Mouse (Mus musculus): ENCODE results near the gene Prr12. TPM values are rescaled to one million over a fixed set of nuclear protein-coding genes. Genes with fewer than 3 reads are reported as not detected.

Gene Prr12
- total and polyA plus RNA-seq, 2 experiments from 2014 or later: 3.8 to 12.5 TPM

GRCm38 (mm10) chr7:45048001-45048890 lies 4.4 kb downstream of the Prr12 start:
- no peak for ATAC-seq (ENCODE audit: insufficient read depth, low read depth)
- no peak overlapping the region for H3K4me2 ChIP-seq (ENCODE audit: low read depth, low read length)
- no peak overlapping the region for H3K9ac ChIP-seq (replicated peaks; ENCODE audit: low read depth, low read length)
- no peaks in the 10 kb centered on the region for H3K27me3 ChIP-seq (ENCODE audit: control insufficient read depth, insufficient read depth, low read length)
- H3K9me3 ChIP-seq (replicated peaks; ENCODE audit: control insufficient read depth, low read length): no peaks in the 10 kb centered on the region
- 90% methylated on average over 38 of the region's 38 CpGs for WGBS
- no peak for DNase-seq (ENCODE audit: low spot score)
- H3K4me3 ChIP-seq (ENCODE audit: low read depth, low read length): no peak overlapping the region
- H3K27ac ChIP-seq (ENCODE audit: low read depth): no peak overlapping the region
- peaks cover 14% of the 10 kb centered on the region for H3K4me1 ChIP-seq (ENCODE audit: control insufficient read depth, insufficient read depth)
- peaks cover 75% of the 10 kb centered on the region for H3K36me3 ChIP-seq (replicated peaks; ENCODE audit: control insufficient read depth, insufficient read depth, low read length)
- TF ChIP-seq CTCF (IDR thresholded peaks at IDR 0.05; ENCODE audit: low read depth) (no peak), EP300 (IDR thresholded peaks at IDR 0.05; ENCODE audit: low read depth) (no peak)

DNA sequence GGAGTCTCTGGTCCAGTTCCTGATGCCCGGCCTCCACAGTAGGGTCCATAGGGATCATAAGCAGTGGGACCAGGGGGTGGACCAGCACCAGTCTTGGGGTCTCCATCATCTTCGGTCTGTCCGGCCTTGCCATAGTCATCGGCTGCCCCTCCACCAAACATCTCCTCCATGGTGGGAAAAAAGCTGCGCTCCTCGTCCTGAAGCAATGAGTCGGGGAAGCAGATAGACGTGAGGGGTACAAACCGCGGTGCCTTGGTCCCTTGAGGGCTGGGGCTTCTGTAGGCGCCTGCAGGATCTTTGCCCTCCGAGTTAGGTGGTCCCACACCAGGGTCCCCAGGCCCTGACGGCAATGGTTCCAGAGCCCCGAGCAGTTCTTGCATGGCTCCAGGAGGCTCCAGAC lies 5.2 kb downstream of the Prr12 start:
- H3K4me2 ChIP-seq (ENCODE audit: low read depth, low read length): no peak overlapping the region
- 98% methylated on average over 14 of the region's 14 CpGs for WGBS
- H3K9me3 ChIP-seq (replicated peaks; ENCODE audit: control insufficient read depth, low read length): no peaks in the 10 kb centered on the region
- TF ChIP-seq CTCF (IDR thresholded peaks at IDR 0.05; ENCODE audit: low read depth): no peak
- TF ChIP-seq EP300 (IDR thresholded peaks at IDR 0.05; ENCODE audit: low read depth): no peak
- H3K27me3 ChIP-seq (ENCODE audit: control insufficient read depth, insufficient read depth, low read length): no peaks in the 10 kb centered on the region
- H3K9ac ChIP-seq (replicated peaks; ENCODE audit: low read depth, low read length): no peak overlapping the region
- peaks cover 83% of the 10 kb centered on the region for H3K36me3 ChIP-seq (replicated peaks; ENCODE audit: control insufficient read depth, insufficient read depth, low read length)
- DNase-seq (ENCODE audit: low spot score): no peak
- H3K27ac ChIP-seq (ENCODE audit: low read depth): no peak overlapping the region
- no peak overlapping the region for H3K4me3 ChIP-seq (ENCODE audit: low read depth, low read length)
- no peak for ATAC-seq (ENCODE audit: insufficient read depth, low read depth)
- peaks cover 14% of the 10 kb centered on the region for H3K4me1 ChIP-seq (ENCODE audit: control insufficient read depth, insufficient read depth)

DNA sequence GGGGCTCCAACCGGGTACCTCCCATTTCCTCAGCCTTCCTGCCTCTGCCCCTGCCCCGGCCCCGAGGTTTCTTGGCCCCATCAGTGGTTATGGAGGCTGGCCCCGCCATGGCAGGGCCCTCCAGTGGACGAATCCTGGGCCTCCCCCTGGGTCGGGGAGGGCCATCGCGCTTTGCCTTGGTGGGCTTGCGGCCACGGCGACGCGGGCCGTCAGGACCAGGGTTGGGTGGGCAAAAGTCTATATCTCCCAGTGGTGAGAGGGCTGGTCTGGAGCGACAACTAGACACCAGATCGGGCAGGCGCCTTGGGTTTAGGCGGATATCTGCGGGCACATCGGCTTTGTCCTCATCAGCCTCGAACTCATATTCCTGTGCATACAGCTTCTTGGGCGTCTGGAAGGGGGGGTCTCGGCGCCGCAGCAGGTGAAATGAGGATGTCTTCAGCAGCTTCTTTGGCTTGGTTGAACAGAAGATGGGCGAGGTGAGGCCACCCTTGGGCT lies 5.8 kb downstream of the Prr12 start:
- Histone ChIP-seq H3K27ac (ENCODE audit: low read depth) (no peak overlapping the region), H3K36me3 (replicated peaks; ENCODE audit: control insufficient read depth, insufficient read depth, low read length) (peaks cover 88% of the 10 kb centered on the region), H3K27me3 (ENCODE audit: control insufficient read depth, insufficient read depth, low read length) (no peaks in the 10 kb centered on the region), H3K4me2 (ENCODE audit: low read depth, low read length) (no peak overlapping the region), H3K4me1 (ENCODE audit: control insufficient read depth, insufficient read depth) (peaks cover 10% of the 10 kb centered on the region), H3K4me3 (ENCODE audit: low read depth, low read length) (no peak overlapping the region), H3K9me3 (replicated peaks; ENCODE audit: control insufficient read depth, low read length) (no peaks in the 10 kb centered on the region), H3K9ac (replicated peaks; ENCODE audit: low read depth, low read length) (no peak overlapping the region)
- 93% methylated on average over 26 of the region's 26 CpGs for WGBS
- no peak for DNase-seq (ENCODE audit: low spot score)
- ATAC-seq (ENCODE audit: insufficient read depth, low read depth): no peak
- no peak for TF ChIP-seq EP300 (IDR thresholded peaks at IDR 0.05; ENCODE audit: low read depth)
- TF ChIP-seq CTCF (IDR thresholded peaks at IDR 0.05; ENCODE audit: low read depth): no peak

DNA sequence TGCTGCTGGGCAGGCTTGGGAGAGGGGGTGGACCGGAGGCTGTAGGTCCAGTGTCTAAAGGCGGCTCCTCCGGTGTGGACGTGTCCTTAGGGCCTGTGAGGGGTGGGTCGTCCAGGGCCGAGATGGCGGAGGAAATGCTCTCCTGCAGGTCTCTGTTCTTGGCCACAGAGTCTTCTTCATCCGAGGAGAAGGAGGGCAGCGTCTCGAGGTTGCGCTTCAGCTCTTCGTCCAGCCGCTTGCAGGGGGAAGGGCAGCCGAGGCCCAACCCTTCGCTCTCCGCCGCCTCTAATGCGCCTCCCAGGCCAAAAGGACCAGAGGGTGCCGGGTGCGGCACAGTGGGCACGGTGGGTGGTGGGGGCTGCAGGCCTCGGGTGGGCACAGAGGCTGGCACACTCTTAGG lies 6.9 kb downstream of the Prr12 start:
- peaks cover 99% of the 10 kb centered on the region for H3K36me3 ChIP-seq (replicated peaks; ENCODE audit: control insufficient read depth, insufficient read depth, low read length)
- H3K4me2 ChIP-seq (ENCODE audit: low read depth, low read length): no peak overlapping the region
- H3K4me1 ChIP-seq (ENCODE audit: control insufficient read depth, insufficient read depth): no peaks in the 10 kb centered on the region
- H3K9me3 ChIP-seq (replicated peaks; ENCODE audit: control insufficient read depth, low read length): no peaks in the 10 kb centered on the region
- H3K9ac ChIP-seq (replicated peaks; ENCODE audit: low read depth, low read length): no peak overlapping the region
- no peaks in the 10 kb centered on the region for H3K27me3 ChIP-seq (ENCODE audit: control insufficient read depth, insufficient read depth, low read length)
- TF ChIP-seq CTCF (IDR thresholded peaks at IDR 0.05; ENCODE audit: low read depth): no peak
- no peak for TF ChIP-seq EP300 (IDR thresholded peaks at IDR 0.05; ENCODE audit: low read depth)
- DNase-seq (ENCODE audit: low spot score) (no peak), ATAC-seq (ENCODE audit: insufficient read depth, low read depth) (no peak)
- 93% methylated on average over 22 of the region's 22 CpGs for WGBS
- H3K4me3 ChIP-seq (ENCODE audit: low read depth, low read length): no peak overlapping the region
- no peak overlapping the region for H3K27ac ChIP-seq (ENCODE audit: low read depth)

GRCm38 (mm10) chr7:45043307-45043706 lies 9.4 kb downstream of the Prr12 start:
- Histone ChIP-seq H3K4me1 (ENCODE audit: control insufficient read depth, insufficient read depth) (no peaks in the 10 kb centered on the region), H3K27ac (ENCODE audit: low read depth) (no peak overlapping the region), H3K9ac (replicated peaks; ENCODE audit: low read depth, low read length) (no peak overlapping the region), H3K9me3 (replicated peaks; ENCODE audit: control insufficient read depth, low read length) (no peaks in the 10 kb centered on the region), H3K4me2 (ENCODE audit: low read depth, low read length) (no peak overlapping the region), H3K27me3 (ENCODE audit: control insufficient read depth, insufficient read depth, low read length) (no peaks in the 10 kb centered on the region), H3K36me3 (replicated peaks; ENCODE audit: control insufficient read depth, insufficient read depth, low read length) (peaks cover 98% of the 10 kb centered on the region), H3K4me3 (ENCODE audit: low read depth, low read length) (no peak overlapping the region)
- TF ChIP-seq EP300 (IDR thresholded peaks at IDR 0.05; ENCODE audit: low read depth): no peak
- no peak for TF ChIP-seq CTCF (IDR thresholded peaks at IDR 0.05; ENCODE audit: low read depth)
- WGBS: 94% methylated on average over 14 of the region's 14 CpGs
- ATAC-seq (ENCODE audit: insufficient read depth, low read depth) (no peak), DNase-seq (ENCODE audit: low spot score) (no peak)

Data from heart, postnatal 0 days (tissue).